Mouse (Mus musculus) stomach, embryonic 15.5 days (tissue): ENCODE data around the gene Elovl6. TPM values are rescaled to one million over a fixed set of nuclear protein-coding genes. Genes with fewer than 3 reads are reported as not detected.

ENCODE experiments used
- ATAC-seq: fragments of 200-750 bp; cut with Nextera tagmentation; 2 replicates; pipeline ENCODE4 v1.8.0; 2017; ENCODE audit warnings: low read depth, moderate number of reproducible peaks, moderate TSS enrichment; ENCODE audit not compliant: insufficient read depth, low FRiP score
- H3K27ac ChIP-seq: fragments of 300-500 bp; sonication (generic); 2 replicates; pipeline ENCODE4 v1.5.1; 2015; ENCODE audit warnings: mild to moderate bottlenecking, inconsistent platforms
- H3K27me3 ChIP-seq: fragments of 300-500 bp; sonication (generic); replicated peaks from 2 replicates; pipeline ENCODE4 v1.6.1; 2015; ENCODE audit warnings: inconsistent platforms
- H3K36me3 ChIP-seq: fragments of 300-500 bp; sonication (generic); 2 replicates; pipeline ENCODE4 v1.6.1; 2015; ENCODE audit warnings: inconsistent platforms
- H3K4me1 ChIP-seq: fragments of 300-500 bp; sonication (generic); 2 replicates; pipeline ENCODE4 v1.6.1; 2015; ENCODE audit warnings: inconsistent platforms
- H3K4me2 ChIP-seq: fragments of 300-500 bp; sonication (generic); 2 replicates; pipeline ENCODE4 v1.6.1; 2015; ENCODE audit warnings: mild to moderate bottlenecking, inconsistent platforms
- H3K4me3 ChIP-seq: fragments of 300-500 bp; sonication (generic); replicated peaks from 2 replicates; pipeline ENCODE4 v1.5.1; 2015; ENCODE audit warnings: inconsistent platforms
- H3K9ac ChIP-seq: fragments of 300-500 bp; sonication (generic); 2 replicates; pipeline ENCODE4 v1.6.1; 2015; ENCODE audit warnings: inconsistent platforms
- H3K9me3 ChIP-seq: fragments of 300-500 bp; sonication (generic); 2 replicates; pipeline ENCODE4 v1.6.1; 2016; ENCODE audit warnings: inconsistent platforms
- WGBS: fragments of 180-500 bp; shearing (Covaris S2); methylation state at CpG from one replicate; pipeline ENCODE4 v1.1.7; 2015; 5-methylcytosine and 5-hydroxymethylcytosine counted together
- polyA plus RNA-seq: library from polyadenylated mRNA; unstranded; fragments of >200 nt; fragmentation: Nextera tagmentation; extraction: Ambion mirVana; gene quantifications from 2 replicates; pipeline ENCODE4 v1.2.1, GENCODE M21; 2015

Gene Elovl6
- polyA plus RNA-seq, 1 experiment from 2014 or later, result 41.2 TPM

- H3K9me3 ChIP-seq, result no peaks in the 10 kb centered on the region
- no peaks in the 10 kb centered on the region for H3K36me3 ChIP-seq
- H3K27me3 ChIP-seq, result no peaks in the 10 kb centered on the region
- H3K27ac ChIP-seq, result no peak overlapping the region
- H3K9ac ChIP-seq, result no peak overlapping the region
- H3K4me3 ChIP-seq, result no peak overlapping the region
- H3K4me2 ChIP-seq, result no peak overlapping the region
- ATAC-seq, result no peak
- WGBS, result 35% methylated on average over 1 of the region's 1 CpGs
- H3K4me1 ChIP-seq, result no peaks in the 10 kb centered on the region
These were observed 118.8 kb downstream of the Elovl6 start for GRCm38 (mm10) chr3:129650931-129651330.

- no peaks in the 10 kb centered on the region for H3K9me3 ChIP-seq
- H3K4me1 ChIP-seq, result no peaks in the 10 kb centered on the region
- H3K4me2 ChIP-seq, result no peak overlapping the region
- H3K27me3 ChIP-seq, result no peaks in the 10 kb centered on the region
- no peak overlapping the region for H3K9ac ChIP-seq
- WGBS, result 92% methylated on average over 8 of the region's 8 CpGs
- H3K36me3 ChIP-seq, result no peaks in the 10 kb centered on the region
- H3K27ac ChIP-seq, result no peak overlapping the region
- no peak overlapping the region for H3K4me3 ChIP-seq
- ATAC-seq, result no peak
These were observed 119.6 kb downstream of the Elovl6 start for GRCm38 (mm10) chr3:129651765-129652164.

GRCm38 (mm10) chr3:129652476-129652875, 120.3 kb downstream of the Elovl6 start:
- WGBS, result 81% methylated on average over 4 of the region's 4 CpGs
- no peaks in the 10 kb centered on the region for H3K4me1 ChIP-seq
- no peak for ATAC-seq

GRCm38 (mm10) chr3:129656540-129656939, 124.4 kb downstream of the Elovl6 start:
- no peak overlapping the region for H3K4me2 ChIP-seq
- no peaks in the 10 kb centered on the region for H3K4me1 ChIP-seq
- no peak overlapping the region for H3K27ac ChIP-seq
- no peak for ATAC-seq
- 71% methylated on average over 4 of the region's 4 CpGs for WGBS
- no peak overlapping the region for H3K9ac ChIP-seq
- H3K9me3 ChIP-seq, result no peaks in the 10 kb centered on the region
- no peaks in the 10 kb centered on the region for H3K27me3 ChIP-seq
- H3K4me3 ChIP-seq, result no peak overlapping the region
- H3K36me3 ChIP-seq, result no peaks in the 10 kb centered on the region

More at GRCm38 (mm10) chr3:129652476-129652875, 120.3 kb downstream of the Elovl6 start:
- no peaks in the 10 kb centered on the region for H3K9me3 ChIP-seq
- no peak overlapping the region for H3K4me3 ChIP-seq
- H3K36me3 ChIP-seq, result no peaks in the 10 kb centered on the region
- H3K27me3 ChIP-seq, result no peaks in the 10 kb centered on the region
- H3K9ac ChIP-seq, result no peak overlapping the region
- H3K27ac ChIP-seq, result no peak overlapping the region
- no peak overlapping the region for H3K4me2 ChIP-seq

GRCm38 (mm10) chr3:129657222-129657621, 125.1 kb downstream of the Elovl6 start:
- Histone ChIP-seq H3K4me3 (no peak overlapping the region), H3K9me3 (no peaks in the 10 kb centered on the region), H3K4me1 (no peaks in the 10 kb centered on the region), H3K27me3 (no peaks in the 10 kb centered on the region), H3K9ac (no peak overlapping the region), H3K27ac (no peak overlapping the region), H3K4me2 (no peak overlapping the region), H3K36me3 (no peaks in the 10 kb centered on the region)
- ATAC-seq, result no peak
- 83% methylated on average over 9 of the region's 9 CpGs for WGBS

- no peaks in the 10 kb centered on the region for H3K9me3 ChIP-seq
- WGBS, result 83% methylated on average over 11 of the region's 11 CpGs
- H3K36me3 ChIP-seq, result no peaks in the 10 kb centered on the region
- no peaks in the 10 kb centered on the region for H3K4me1 ChIP-seq
- ATAC-seq, result no peak
- no peak overlapping the region for H3K27ac ChIP-seq
- no peaks in the 10 kb centered on the region for H3K27me3 ChIP-seq
- no peak overlapping the region for H3K4me3 ChIP-seq
- H3K4me2 ChIP-seq, result no peak overlapping the region
- H3K9ac ChIP-seq, result no peak overlapping the region
These were observed 125.6 kb downstream of the Elovl6 start for GRCm38 (mm10) chr3:129657775-129658174.

GRCm38 (mm10) chr3:129658776-129659175, 126.6 kb downstream of the Elovl6 start:
- WGBS, result 83% methylated on average over 7 of the region's 7 CpGs
- Histone ChIP-seq H3K27me3 (no peaks in the 10 kb centered on the region), H3K36me3 (no peaks in the 10 kb centered on the region), H3K27ac (no peak overlapping the region), H3K4me3 (no peak overlapping the region), H3K4me2 (no peak overlapping the region), H3K4me1 (no peaks in the 10 kb centered on the region), H3K9me3 (no peaks in the 10 kb centered on the region), H3K9ac (no peak overlapping the region)
- ATAC-seq, result no peak

GRCm38 (mm10) chr3:129663906-129664305, 131.8 kb downstream of the Elovl6 start:
- no peaks in the 10 kb centered on the region for H3K36me3 ChIP-seq
- no peak overlapping the region for H3K9ac ChIP-seq
- no peaks in the 10 kb centered on the region for H3K9me3 ChIP-seq
- H3K27me3 ChIP-seq, result no peaks in the 10 kb centered on the region
- no peak overlapping the region for H3K4me3 ChIP-seq
- no peaks in the 10 kb centered on the region for H3K4me1 ChIP-seq
- no peak overlapping the region for H3K4me2 ChIP-seq
- no peak overlapping the region for H3K27ac ChIP-seq
- WGBS, result 93% methylated on average over 2 of the region's 2 CpGs
- no peak for ATAC-seq

- no peaks in the 10 kb centered on the region for H3K36me3 ChIP-seq
- WGBS, result 91% methylated on average over 7 of the region's 7 CpGs
- H3K9me3 ChIP-seq, result no peaks in the 10 kb centered on the region
- no peak overlapping the region for H3K27ac ChIP-seq
- no peak overlapping the region for H3K4me2 ChIP-seq
- no peaks in the 10 kb centered on the region for H3K4me1 ChIP-seq
- no peak overlapping the region for H3K9ac ChIP-seq
- H3K27me3 ChIP-seq, result no peaks in the 10 kb centered on the region
- no peak overlapping the region for H3K4me3 ChIP-seq
- ATAC-seq, result no peak
These were observed 143.8 kb downstream of the Elovl6 start for GRCm38 (mm10) chr3:129675923-129676322.

GRCm38 (mm10) chr3:129680258-129680657, 148.1 kb downstream of the Elovl6 start:
- no peaks in the 10 kb centered on the region for H3K27me3 ChIP-seq
- WGBS, result 74% methylated on average over 5 of the region's 5 CpGs
- ATAC-seq, result no peak

GRCm38 (mm10) chr3:129681841-129682240, 149.7 kb downstream of the Elovl6 start:
- no peaks in the 10 kb centered on the region for H3K9me3 ChIP-seq
- no peaks in the 10 kb centered on the region for H3K36me3 ChIP-seq
- no peaks in the 10 kb centered on the region for H3K4me1 ChIP-seq
- WGBS, result 67% methylated on average over 4 of the region's 4 CpGs
- no peak overlapping the region for H3K9ac ChIP-seq
- H3K4me3 ChIP-seq, result no peak overlapping the region
- H3K4me2 ChIP-seq, result no peak overlapping the region
- no peak overlapping the region for H3K27ac ChIP-seq
- no peaks in the 10 kb centered on the region for H3K27me3 ChIP-seq
- ATAC-seq, result peak; percentile 72

More at GRCm38 (mm10) chr3:129680258-129680657, 148.1 kb downstream of the Elovl6 start:
- Histone ChIP-seq H3K9me3 (no peaks in the 10 kb centered on the region), H3K36me3 (no peaks in the 10 kb centered on the region), H3K4me1 (no peaks in the 10 kb centered on the region), H3K4me2 (no peak overlapping the region), H3K4me3 (no peak overlapping the region), H3K9ac (no peak overlapping the region), H3K27ac (no peak overlapping the region)

- WGBS, result 72% methylated on average over 10 of the region's 10 CpGs
- H3K4me2 ChIP-seq, result no peak overlapping the region
- H3K36me3 ChIP-seq, result no peaks in the 10 kb centered on the region
- no peaks in the 10 kb centered on the region for H3K4me1 ChIP-seq
- no peak overlapping the region for H3K4me3 ChIP-seq
- H3K27ac ChIP-seq, result no peak overlapping the region
- no peaks in the 10 kb centered on the region for H3K27me3 ChIP-seq
- H3K9me3 ChIP-seq, result no peaks in the 10 kb centered on the region
- no peak overlapping the region for H3K9ac ChIP-seq
- ATAC-seq, result no peak
These were observed 150.2 kb downstream of the Elovl6 start for GRCm38 (mm10) chr3:129682389-129682788.

GRCm38 (mm10) chr3:129683060-129683679, 151.0 kb downstream of the Elovl6 start:
- no peak overlapping the region for H3K9ac ChIP-seq

More at GRCm38 (mm10) chr3:129683060-129683679, 151.0 kb downstream of the Elovl6 start:
- Histone ChIP-seq H3K27me3 (no peaks in the 10 kb centered on the region), H3K4me3 (no peak overlapping the region), H3K27ac (no peak overlapping the region), H3K4me2 (no peak overlapping the region), H3K4me1 (no peaks in the 10 kb centered on the region), H3K36me3 (no peaks in the 10 kb centered on the region), H3K9me3 (no peaks in the 10 kb centered on the region)
- ATAC-seq, result no peak
- WGBS, result 87% methylated on average over 10 of the region's 10 CpGs
